Mouse (Mus musculus) brain, embryonic 14.5 days (tissue): Measurements from ENCODE around the gene Garem2.

Experiments used
- CTCF ChIP-seq: fragments of 200-500 bp; IDR thresholded peaks from 2 replicates; pipeline ENCODE4 v1.5.1; 2012; ENCODE audit warnings: inconsistent platforms, mild to moderate bottlenecking, moderate library complexity, borderline replicate concordance; ENCODE audit not compliant: insufficient read depth, insufficient read length; ENCODE audit errors: extremely low read depth
- POLR2A ChIP-seq: fragments of 200-500 bp; IDR thresholded peaks from 2 replicates; pipeline ENCODE4 v1.6.1; 2012; ENCODE audit warnings: mild to moderate bottlenecking, inconsistent platforms, borderline replicate concordance; ENCODE audit not compliant: poor library complexity, insufficient read depth, insufficient read length, severe bottlenecking; ENCODE audit errors: extremely low read depth

DNA sequence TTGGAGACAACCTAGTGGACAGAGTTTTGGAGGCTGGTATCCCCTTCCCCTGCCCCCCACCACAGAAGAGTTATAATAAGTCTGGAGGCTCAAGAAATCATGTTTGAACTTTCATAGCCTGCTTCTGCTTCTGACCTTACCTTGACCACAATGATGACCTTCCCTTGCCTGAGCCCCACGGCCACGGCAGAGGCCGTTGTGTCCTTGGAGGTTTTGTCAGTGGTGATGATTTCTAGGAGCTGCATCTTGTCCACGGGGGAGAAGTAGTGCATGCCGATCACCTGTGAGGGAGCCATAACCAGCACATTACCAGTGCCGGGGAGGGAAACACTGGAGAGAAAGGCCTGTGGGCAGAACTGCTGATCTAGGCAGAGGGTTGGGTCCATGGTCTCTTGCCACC lies 17.5 kb downstream of the Garem2 start:
- TF ChIP-seq CTCF (no peak), POLR2A (no peak)
